Mouse (Mus musculus) CH12.LX (cell line): ENCODE data around the gene Ash1l. TPM values are rescaled to one million over a fixed set of nuclear protein-coding genes. Genes with fewer than 3 reads are reported as not detected.

Experiments
- DNase-seq: peaks from one replicate; pipeline ENCODE4 v3.0.0-alpha.2; 2013; ENCODE audit errors: extremely low read depth
- H3K27ac ChIP-seq: 2 replicates; pipeline ENCODE4 v1.5.1; 2012; ENCODE audit warnings: low read depth, mild to moderate bottlenecking, control low read depth, moderate library complexity; ENCODE audit not compliant: insufficient read depth
- H3K27me3 ChIP-seq: replicated peaks from 2 replicates; pipeline ENCODE3; 2012; ENCODE audit warnings: inconsistent platforms
- H3K36me3 ChIP-seq, 2 experiments: replicated peaks in 1 of 2; 2 replicates each; pipeline versions ENCODE3 to v1.6.1; 2012; ENCODE audit warnings: inconsistent platforms in 1 of 2, low read length in 1 of 2, mild to moderate bottlenecking in 1 of 2, mixed read lengths in 1 of 2, moderate library complexity in 1 of 2; ENCODE audit not compliant: control insufficient read depth in 1 of 2, insufficient read depth in 1 of 2
- H3K4me1 ChIP-seq, 2 experiments: 2 replicates each; pipeline ENCODE4 v1.6.1; 2012; ENCODE audit warnings: inconsistent platforms in 1 of 2, moderate library complexity in 1 of 2; ENCODE audit not compliant: insufficient read depth in 2 of 2, control insufficient read depth in 1 of 2
- H3K4me2 ChIP-seq: 2 replicates; pipeline ENCODE4 v1.6.1; 2012; ENCODE audit warnings: low read depth, mild to moderate bottlenecking, control low read depth; ENCODE audit not compliant: poor library complexity, insufficient read depth, severe bottlenecking
- H3K4me3 ChIP-seq, 3 experiments: fragments of 150-350 bp in 1 of 3; sonication (generic) in 1 of 3; replicated peaks in 1 of 3; 2 replicates each; pipeline versions ENCODE3 to v1.5.1; 2011 to 2012; ENCODE audit warnings: low read depth in 2 of 3, low read length in 2 of 3, mild to moderate bottlenecking in 2 of 3, moderate library complexity in 2 of 3, control low read depth in 1 of 3, improper control_type of control experiment in 1 of 3, inconsistent platforms in 1 of 3, mixed read lengths in 1 of 3; ENCODE audit not compliant: poor library complexity in 1 of 3
- H3K79me2 ChIP-seq: replicated peaks from 2 replicates; pipeline ENCODE4 v1.6.1; 2012; ENCODE audit warnings: mild to moderate bottlenecking, moderate library complexity; ENCODE audit not compliant: control insufficient read depth, poor library complexity, insufficient read depth, severe bottlenecking; ENCODE audit errors: extremely low read depth
- H3K9ac ChIP-seq: 2 replicates; pipeline ENCODE4 v1.6.1; 2012; ENCODE audit warnings: low read depth, mild to moderate bottlenecking, control low read depth, moderate library complexity; ENCODE audit not compliant: insufficient read depth
- H3K9me3 ChIP-seq: replicated peaks from 2 replicates; pipeline ENCODE3; 2012; ENCODE audit warnings: low read length, inconsistent platforms, mixed read lengths
- ELF1 ChIP-seq: IDR thresholded peaks from 2 replicates; pipeline ENCODE4 v1.6.1; 2014; ENCODE audit warnings: low read depth, mild to moderate bottlenecking, inconsistent platforms, low read length, improper control_type of control experiment
- ETS1 ChIP-seq: conservative IDR thresholded peaks from 2 replicates; pipeline ENCODE4 v1.6.1; 2012; ENCODE audit warnings: low read depth, mild to moderate bottlenecking, inconsistent platforms, low read length, improper control_type of control experiment, moderate library complexity
- GABPA ChIP-seq: IDR thresholded peaks from 2 replicates; pipeline ENCODE4 v1.6.1; 2012; ENCODE audit warnings: low read depth, low read length, improper control_type of control experiment, inconsistent platforms; ENCODE audit not compliant: insufficient replicate concordance
- JUND ChIP-seq: conservative IDR thresholded peaks from 2 replicates; pipeline ENCODE4 v1.6.1; 2011; ENCODE audit warnings: low read depth, low read length, improper control_type of control experiment
- KAT2A ChIP-seq: IDR thresholded peaks from 2 replicates; pipeline ENCODE4 v1.6.1; 2012; ENCODE audit warnings: low read length, improper control_type of control experiment, inconsistent platforms; ENCODE audit not compliant: insufficient replicate concordance
- MAFK ChIP-seq: IDR thresholded peaks from 2 replicates; pipeline ENCODE4 v1.6.1; 2011; ENCODE audit warnings: low read length, improper control_type of control experiment; ENCODE audit not compliant: insufficient replicate concordance
- MAZ ChIP-seq: IDR thresholded peaks from 2 replicates; pipeline ENCODE4 v1.6.1; 2012; ENCODE audit warnings: low read depth, mild to moderate bottlenecking, inconsistent platforms, low read length, improper control_type of control experiment, moderate library complexity
- MEF2A ChIP-seq: IDR thresholded peaks from 2 replicates; pipeline ENCODE4 v1.6.1; 2014; ENCODE audit warnings: low read depth, mild to moderate bottlenecking, inconsistent platforms, low read length, improper control_type of control experiment, borderline replicate concordance
- NELFE ChIP-seq: IDR thresholded peaks from 2 replicates; pipeline ENCODE4 v1.6.1; 2011; ENCODE audit warnings: low read depth, low read length, improper control_type of control experiment
- NRF1 ChIP-seq: IDR thresholded peaks from 2 replicates; pipeline ENCODE4 v1.6.1; 2014; ENCODE audit warnings: low read depth, mild to moderate bottlenecking, inconsistent platforms, low read length, improper control_type of control experiment, moderate library complexity
- PAX5 ChIP-seq: IDR thresholded peaks from 2 replicates; pipeline ENCODE4 v1.6.1; 2012; ENCODE audit warnings: low read length, inconsistent platforms, mixed read lengths
- POLR2A ChIP-seq: IDR thresholded peaks from 2 replicates; pipeline ENCODE4 v1.6.1; 2011; ENCODE audit warnings: low read depth, mild to moderate bottlenecking, improper control_type of control experiment, low read length
- RCOR1 ChIP-seq: conservative IDR thresholded peaks from 2 replicates; pipeline ENCODE4 v1.6.1; 2012; ENCODE audit warnings: low read depth, mild to moderate bottlenecking, inconsistent platforms, low read length, improper control_type of control experiment
- SMC3 ChIP-seq: IDR thresholded peaks from 2 replicates; pipeline ENCODE4 v1.6.1; 2011; ENCODE audit warnings: low read depth, low read length, improper control_type of control experiment
- USF1 ChIP-seq: IDR thresholded peaks from 2 replicates; pipeline ENCODE4 v1.6.1; 2014; ENCODE audit warnings: low read depth, mild to moderate bottlenecking, inconsistent platforms, low read length, improper control_type of control experiment
- USF2 ChIP-seq: conservative IDR thresholded peaks from 2 replicates; pipeline ENCODE4 v1.6.1; 2011; ENCODE audit warnings: low read depth, low read length, improper control_type of control experiment
- ZC3H11A ChIP-seq: IDR thresholded peaks from 2 replicates; pipeline ENCODE4 v1.6.1; 2012; ENCODE audit warnings: low read depth, mild to moderate bottlenecking, inconsistent platforms, low read length, improper control_type of control experiment
- ZKSCAN1 ChIP-seq: IDR thresholded peaks from 2 replicates; pipeline ENCODE4 v1.6.1; 2012; ENCODE audit warnings: low read depth, inconsistent platforms, low read length, improper control_type of control experiment, borderline replicate concordance
- ZMIZ1 ChIP-seq: IDR thresholded peaks from 2 replicates; pipeline ENCODE4 v1.6.1; 2012; ENCODE audit warnings: low read depth, mild to moderate bottlenecking, inconsistent platforms, low read length, improper control_type of control experiment
- ZNF384 ChIP-seq: IDR thresholded peaks from 2 replicates; pipeline ENCODE4 v1.6.1; 2012; ENCODE audit warnings: low read depth, low read length, improper control_type of control experiment, inconsistent platforms
- dilution Hi-C: fragments of 300-500 bp; cut with MboI; formaldehyde crosslinking; loops from 2 replicates; pipeline ENCODE4 v1.14.3; 2020; ENCODE audit warnings: low sequenced_read_pairs; ENCODE audit not compliant: extremely low pct_unique_long_range_greater_than_20kb, extremely low pct_ligation_motif_present
- in situ Hi-C: fragments of 300-500 bp; cut with MboI; formaldehyde crosslinking; loops from 3 replicates; pipeline ENCODE4 v1.14.3; 2019; ENCODE audit warnings: low sequenced_read_pairs, low pct_ligation_motif_present, low pct_unique_long_range_greater_than_20kb, mixed read lengths
- polyA plus RNA-seq: library from polyadenylated mRNA; unstranded; fragments of >175 nt; gene quantifications from 2 replicates; pipeline ENCODE4 v1.2.1, GENCODE M21; 2012; ENCODE audit warnings: low read depth; ENCODE audit not compliant: insufficient read length
- total RNA-seq, 2 experiments: library from RNA; depleted of rRNA; stranded (reverse); fragments of 300-350 nt in 1 of 2; fragments of >200 nt in 1 of 2; gene quantifications; 2 replicates each; pipeline ENCODE4 v1.2.3; 2012 to 2014

Gene Ash1l
- total and polyA plus RNA-seq, 3 experiments = 2.9 to 9.7 (median 5.8) TPM

GRCm38 (mm10) chr3:89061696-89062095 lies 111.3 kb downstream of the Ash1l start:
- H3K27me3 ChIP-seq = no peaks in the 10 kb centered on the region
- H3K27ac ChIP-seq = no peak overlapping the region; the same call in 1 of the 2 replicates
- no peak overlapping the region for H3K4me3 ChIP-seq
- DNase-seq = no peak
- H3K36me3 ChIP-seq = peaks cover 48 to 91% of the 10 kb centered on the region in 2 experiments
- in situ Hi-C loops (no loop called here), dilution Hi-C loops (no loop called here)
- no peaks in the 10 kb centered on the region for H3K9me3 ChIP-seq
- H3K4me1 ChIP-seq = no peaks in the 10 kb centered on the region
- no peaks in the 10 kb centered on the region for H3K79me2 ChIP-seq
- H3K4me2 ChIP-seq = no peak overlapping the region
- TF ChIP-seq ETS1 (no peak), PAX5 (no peak), ZMIZ1 (no peak), POLR2A (no peak), MAFK (no peak), GABPA (no peak), MAZ (no peak), RCOR1 (no peak), ZC3H11A (no peak), JUND (no peak), USF2 (no peak)
- H3K9ac ChIP-seq = no peak overlapping the region

- dilution Hi-C loops (no loop called here), in situ Hi-C loops (no loop called here)
- DNase-seq = no peak
- Histone ChIP-seq H3K4me2 (no peak overlapping the region), H3K27me3 (no peaks in the 10 kb centered on the region), H3K27ac (no peak overlapping the region), H3K9me3 (no peaks in the 10 kb centered on the region), H3K79me2 (no peaks in the 10 kb centered on the region), H3K4me3 (no peak overlapping the region), H3K9ac (no peak overlapping the region), H3K36me3 (peaks cover 63 to 93% of the 10 kb centered on the region in 2 experiments), H3K4me1 (no peaks in the 10 kb centered on the region)
- no peak for TF ChIP-seq USF1
- no peak for TF ChIP-seq ELF1
- no peak for TF ChIP-seq NELFE
- TF ChIP-seq ZKSCAN1 = no peak
These were observed 116.8 kb downstream of the Ash1l start for GRCm38 (mm10) chr3:89067265-89067664.

GRCm38 (mm10) chr3:89077383-89077782 lies 127.0 kb downstream of the Ash1l start:
- Histone ChIP-seq H3K9me3 (no peaks in the 10 kb centered on the region), H3K4me1 (peaks cover 2 to 17% of the 10 kb centered on the region in 2 experiments; a peak in 3 of 4 replicates), H3K9ac (no peak overlapping the region), H3K79me2 (no peaks in the 10 kb centered on the region), H3K27ac (no peak overlapping the region), H3K4me3 (no peak overlapping the region), H3K27me3 (no peaks in the 10 kb centered on the region), H3K4me2 (no peak overlapping the region), H3K36me3 (peaks cover 50 to 70% of the 10 kb centered on the region in 2 experiments)
- no peak for DNase-seq
- TF ChIP-seq MEF2A (no peak), USF1 (no peak), NRF1 (no peak), SMC3 (no peak), KAT2A (no peak), ELF1 (no peak), ZNF384 (no peak)
- in situ Hi-C loops = no loop called here
- dilution Hi-C loops = no loop called here
